Mouse (Mus musculus) limb, embryonic 13.5 days (tissue): ENCODE data around the gene Tnfrsf9. TPM values are rescaled to one million over a fixed set of nuclear protein-coding genes. Genes with fewer than 3 reads are reported as not detected.

Experiments used
- ATAC-seq: fragments of 200-750 bp; cut with Nextera tagmentation; 2 replicates; pipeline ENCODE4 v1.8.0; 2017; ENCODE audit warnings: low read depth, moderate number of reproducible peaks, moderate TSS enrichment; ENCODE audit not compliant: low FRiP score
- H3K27ac ChIP-seq: fragments of 300-500 bp; sonication (generic); 2 replicates; pipeline ENCODE4 v1.5.1; 2015; ENCODE audit warnings: inconsistent platforms, mild to moderate bottlenecking, moderate library complexity
- H3K27me3 ChIP-seq: fragments of 300-500 bp; sonication (generic); 2 replicates; pipeline ENCODE4 v1.6.1; 2015; ENCODE audit warnings: mild to moderate bottlenecking, inconsistent platforms
- H3K36me3 ChIP-seq: fragments of 300-500 bp; sonication (generic); 2 replicates; pipeline ENCODE4 v1.6.1; 2015; ENCODE audit warnings: inconsistent platforms, mild to moderate bottlenecking, moderate library complexity
- H3K4me1 ChIP-seq: fragments of 300-500 bp; sonication (generic); 2 replicates; pipeline ENCODE4 v1.6.1; 2015; ENCODE audit warnings: inconsistent platforms
- H3K4me2 ChIP-seq: fragments of 300-500 bp; sonication (generic); replicated peaks from 2 replicates; pipeline ENCODE4 v1.6.1; 2015; ENCODE audit warnings: inconsistent platforms, mild to moderate bottlenecking, moderate library complexity
- H3K4me3 ChIP-seq: fragments of 300-500 bp; sonication (generic); 2 replicates; pipeline ENCODE4 v1.5.1; 2015; ENCODE audit warnings: moderate library complexity, mild to moderate bottlenecking, inconsistent platforms
- H3K9ac ChIP-seq: fragments of 300-500 bp; sonication (generic); 2 replicates; pipeline ENCODE4 v1.6.1; 2015; ENCODE audit warnings: mild to moderate bottlenecking, inconsistent platforms
- H3K9me3 ChIP-seq: fragments of 300-500 bp; sonication (generic); 2 replicates; pipeline ENCODE4 v1.6.1; 2016; ENCODE audit warnings: inconsistent platforms
- WGBS: fragments of 180-500 bp; shearing (Covaris S2); methylation state at CpG from one replicate; pipeline ENCODE4 v1.1.7; 2015; 5-methylcytosine and 5-hydroxymethylcytosine counted together
- polyA plus RNA-seq: library from polyadenylated mRNA; unstranded; fragments of >200 nt; fragmentation: Nextera tagmentation; extraction: Ambion mirVana; gene quantifications from 2 replicates; pipeline ENCODE4 v1.2.1, GENCODE M21; 2015

The Tnfrsf9 gene
- polyA plus RNA-seq, result 0.40 and 0.51 TPM in 2 replicates

DNA sequence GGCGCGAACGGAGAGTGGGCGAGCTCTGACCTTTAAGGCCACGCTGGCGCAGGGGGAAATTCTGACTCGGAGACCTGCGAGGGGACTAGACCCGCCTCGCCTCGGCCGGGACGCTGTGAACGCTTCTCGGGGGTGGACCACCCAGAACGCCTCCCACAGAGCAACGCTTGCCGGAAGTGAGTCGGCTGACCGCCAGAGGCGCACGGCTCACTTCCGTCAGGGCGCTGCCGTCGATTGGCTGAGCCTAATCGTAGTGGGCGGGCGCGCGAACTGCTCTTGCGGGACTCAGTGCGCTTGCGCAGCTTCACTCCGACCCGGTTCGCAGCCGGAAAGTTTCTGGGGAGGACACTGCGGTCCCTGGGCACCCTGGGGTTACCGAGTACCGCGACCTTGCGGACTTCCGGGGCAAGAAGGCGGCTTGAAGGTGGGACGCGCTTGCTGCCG lies at the start of gene Tnfrsf9, which contains the start of gene Park7:
Tnfrsf9 (plus strand) TSS at position 273 of the 444 bp plus-strand sequence.
Park7 (minus strand) TSS at position 148 of the 444 bp plus-strand sequence.
- peaks cover 17% of the 10 kb centered on the region for H3K4me1 ChIP-seq
- peak within 1 kb of the TSS; percentile 77 for H3K4me2 ChIP-seq
- peak within 1 kb of the TSS; percentile 82 for H3K27ac ChIP-seq
- no peaks in the 10 kb centered on the region for H3K9me3 ChIP-seq
- peak within 1 kb of the TSS; percentile 84 for H3K9ac ChIP-seq
- peak; percentile 90 for ATAC-seq
- H3K4me3 ChIP-seq, result peak within 1 kb of the TSS; percentile 69
- H3K36me3 ChIP-seq, result no peaks in the 10 kb centered on the region
- H3K27me3 ChIP-seq, result no peaks in the 10 kb centered on the region
- under 1% methylated on average over 48 of the region's 48 CpGs for WGBS

GRCm38 (mm10) chr4:150865371-150865770 lies 49.0 kb upstream of the Tnfrsf9 start:
- no peak for ATAC-seq
- H3K4me3 ChIP-seq, result no peak overlapping the region
- no peak overlapping the region for H3K9ac ChIP-seq
- peaks cover 35% of the 10 kb centered on the region for H3K36me3 ChIP-seq
- H3K4me1 ChIP-seq, result peaks cover 32% of the 10 kb centered on the region
- no peak overlapping the region for H3K27ac ChIP-seq
- no peaks in the 10 kb centered on the region for H3K9me3 ChIP-seq
- no peak overlapping the region for H3K4me2 ChIP-seq
- no peaks in the 10 kb centered on the region for H3K27me3 ChIP-seq

DNA sequence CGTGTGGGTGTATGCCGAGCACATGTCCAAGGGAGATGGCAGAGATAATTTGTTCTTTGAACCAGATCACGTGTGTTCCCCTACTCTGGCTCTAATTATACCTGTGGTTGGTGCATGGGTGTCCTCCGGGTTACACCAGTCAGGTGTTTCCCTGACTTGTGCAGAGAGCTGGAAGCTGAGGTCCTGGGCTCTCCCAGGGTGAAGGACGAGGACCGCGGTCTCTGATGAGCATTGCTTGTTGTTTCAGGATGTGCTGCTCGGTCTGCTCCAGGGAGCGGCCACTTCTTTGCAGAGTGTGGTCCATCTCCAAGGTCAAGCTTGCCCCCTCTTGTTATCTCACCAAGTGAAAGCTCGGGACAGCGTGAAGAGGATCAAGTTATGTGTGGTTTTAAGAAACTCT lies 48.3 kb upstream of the Tnfrsf9 start:
- Histone ChIP-seq H3K9ac (no peak overlapping the region), H3K4me1 (peaks cover 32% of the 10 kb centered on the region), H3K4me2 (no peak overlapping the region), H3K9me3 (no peaks in the 10 kb centered on the region), H3K27ac (no peak overlapping the region), H3K27me3 (no peaks in the 10 kb centered on the region), H3K36me3 (peaks cover 35% of the 10 kb centered on the region), H3K4me3 (no peak overlapping the region)
- no peak for ATAC-seq
- WGBS, result 91% methylated on average over 11 of the region's 11 CpGs

DNA sequence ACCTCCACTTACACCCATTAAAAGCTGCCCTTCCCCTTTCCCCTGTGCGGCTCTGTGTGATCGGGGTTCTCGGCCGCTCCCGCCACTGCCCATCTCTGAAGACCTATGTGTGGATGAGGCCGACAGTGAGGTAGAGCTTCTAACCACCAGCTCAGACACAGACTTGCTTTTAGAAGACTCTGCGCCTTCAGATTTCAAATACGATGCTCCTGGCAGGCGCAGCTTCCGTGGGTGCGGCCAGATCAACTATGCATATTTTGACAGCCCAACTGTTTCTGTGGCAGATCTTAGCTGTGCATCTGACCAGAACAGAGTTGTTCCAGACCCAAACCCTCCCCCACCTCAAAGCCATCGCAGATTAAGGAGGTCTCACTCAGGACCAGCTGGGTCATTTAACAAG lies 47.9 kb upstream of the Tnfrsf9 start:
- 97% methylated on average over 12 of the region's 12 CpGs for WGBS
- peaks cover 33% of the 10 kb centered on the region for H3K4me1 ChIP-seq

GRCm38 (mm10) chr4:150868161-150868560 lies 46.2 kb upstream of the Tnfrsf9 start:
- no peaks in the 10 kb centered on the region for H3K27me3 ChIP-seq
- H3K4me1 ChIP-seq, result peaks cover 40% of the 10 kb centered on the region
- no peaks in the 10 kb centered on the region for H3K9me3 ChIP-seq
- H3K27ac ChIP-seq, result no peak overlapping the region
- WGBS, result 87% methylated on average over 6 of the region's 6 CpGs
- no peak for ATAC-seq
- peaks cover 35% of the 10 kb centered on the region for H3K36me3 ChIP-seq
- no peak overlapping the region for H3K4me3 ChIP-seq
- no peak overlapping the region for H3K9ac ChIP-seq
- H3K4me2 ChIP-seq, result no peak overlapping the region

More for the DNA sequence above, 47.9 kb upstream of the Tnfrsf9 start:
- no peak overlapping the region for H3K27ac ChIP-seq
- H3K9ac ChIP-seq, result no peak overlapping the region
- H3K27me3 ChIP-seq, result no peaks in the 10 kb centered on the region
- ATAC-seq, result no peak
- no peak overlapping the region for H3K4me3 ChIP-seq
- no peaks in the 10 kb centered on the region for H3K9me3 ChIP-seq
- no peak overlapping the region for H3K4me2 ChIP-seq
- peaks cover 35% of the 10 kb centered on the region for H3K36me3 ChIP-seq

GRCm38 (mm10) chr4:150868859-150869258 lies 45.5 kb upstream of the Tnfrsf9 start:
- Histone ChIP-seq H3K9me3 (no peaks in the 10 kb centered on the region), H3K4me1 (peaks cover 40% of the 10 kb centered on the region), H3K4me3 (no peak overlapping the region), H3K27ac (no peak overlapping the region), H3K4me2 (no peak overlapping the region), H3K27me3 (no peaks in the 10 kb centered on the region), H3K36me3 (peaks cover 35% of the 10 kb centered on the region), H3K9ac (no peak overlapping the region)
- ATAC-seq, result no peak
- 89% methylated on average over 2 of the region's 2 CpGs for WGBS

- Histone ChIP-seq H3K27ac (peak overlapping the region; percentile 48; the same call in 1 of the 2 replicates), H3K4me1 (peaks cover 40% of the 10 kb centered on the region)
- WGBS, result 63% methylated on average over 17 of the region's 17 CpGs
Observed at GRCm38 (mm10) chr4:150869276-150870197, 44.8 kb upstream of the Tnfrsf9 start.

DNA sequence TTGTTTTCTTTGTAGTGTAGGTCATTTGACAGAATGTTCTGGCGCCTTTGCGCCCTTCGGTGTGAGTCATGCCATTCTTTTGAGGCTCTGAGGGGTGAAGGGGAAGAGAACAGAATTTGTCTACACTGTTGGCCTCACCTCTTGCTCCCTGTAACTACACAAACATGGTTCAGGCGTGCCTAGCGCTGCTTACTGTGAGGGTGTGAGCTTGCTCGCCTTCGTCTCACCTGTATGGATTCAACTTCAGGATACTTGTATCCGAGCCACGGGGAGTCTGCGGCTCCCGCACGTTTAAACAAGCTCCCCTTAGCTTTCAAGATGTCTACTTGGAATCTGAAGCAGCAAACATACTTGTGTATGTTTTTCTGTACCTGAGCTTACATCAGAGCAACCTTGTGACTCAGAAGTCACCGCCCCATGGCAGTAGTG lies 43.4 kb upstream of the Tnfrsf9 start:
- ATAC-seq, result no peak
- H3K4me2 ChIP-seq, result no peak overlapping the region
- H3K27ac ChIP-seq, result no peak overlapping the region

More at GRCm38 (mm10) chr4:150869276-150870197, 44.8 kb upstream of the Tnfrsf9 start:
- no peak overlapping the region for H3K4me3 ChIP-seq
- H3K27me3 ChIP-seq, result no peaks in the 10 kb centered on the region
- H3K9ac ChIP-seq, result peak overlapping the region; percentile 25; the same call in 1 of the 2 replicates
- no peaks in the 10 kb centered on the region for H3K9me3 ChIP-seq
- ATAC-seq, result no peak
- peaks cover 35% of the 10 kb centered on the region for H3K36me3 ChIP-seq
- no peak overlapping the region for H3K4me2 ChIP-seq

DNA sequence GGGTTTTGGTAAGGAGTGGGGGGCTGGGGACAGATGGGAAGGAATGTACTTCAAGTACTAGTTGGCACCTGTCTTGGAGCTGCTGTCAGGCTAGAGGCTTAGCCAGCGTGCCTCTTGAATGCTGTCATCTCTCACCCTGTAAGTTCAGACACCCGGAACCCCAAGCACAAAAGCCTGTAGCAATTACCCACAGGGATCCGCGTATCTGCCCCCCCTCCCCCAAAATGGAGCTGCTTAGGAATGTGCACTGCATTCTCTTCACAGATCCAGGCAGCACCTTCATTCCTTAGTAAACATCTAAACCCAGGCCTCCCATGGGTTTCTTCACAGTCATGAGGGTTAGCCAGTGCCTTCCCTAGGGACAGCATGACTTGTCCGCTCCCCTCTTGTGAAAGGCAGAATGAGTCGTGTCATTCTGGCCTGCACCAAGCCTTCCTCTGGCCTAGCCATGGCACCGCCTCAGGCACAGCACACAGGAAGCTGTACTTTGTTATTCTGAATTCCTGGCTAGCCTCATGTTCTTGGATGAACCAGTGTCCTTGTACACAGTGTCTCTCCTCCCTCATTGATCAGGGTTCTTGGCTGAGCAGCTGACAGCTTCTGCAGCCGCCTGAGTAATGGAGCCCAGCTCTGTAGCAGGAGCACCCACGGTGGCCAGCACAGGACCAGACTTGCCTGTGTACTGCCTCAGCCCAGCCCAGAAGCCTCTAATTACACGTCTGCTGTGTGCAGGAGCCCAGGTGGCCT lies 42.8 kb upstream of the Tnfrsf9 start:
- 0 out of 2 replicates have a peak overlapping the region, but pooled peaks have one; percentile 13 for H3K9ac ChIP-seq

More for the DNA sequence above, 43.4 kb upstream of the Tnfrsf9 start:
- H3K4me3 ChIP-seq, result no peak overlapping the region
- peaks cover 35% of the 10 kb centered on the region for H3K4me1 ChIP-seq
- H3K9me3 ChIP-seq, result no peaks in the 10 kb centered on the region
- H3K27me3 ChIP-seq, result no peaks in the 10 kb centered on the region
- H3K9ac ChIP-seq, result 0 out of 2 replicates have a peak overlapping the region, but pooled peaks have one; percentile 13
- WGBS, result 80% methylated on average over 13 of the region's 13 CpGs
- H3K36me3 ChIP-seq, result peaks cover 25% of the 10 kb centered on the region

DNA sequence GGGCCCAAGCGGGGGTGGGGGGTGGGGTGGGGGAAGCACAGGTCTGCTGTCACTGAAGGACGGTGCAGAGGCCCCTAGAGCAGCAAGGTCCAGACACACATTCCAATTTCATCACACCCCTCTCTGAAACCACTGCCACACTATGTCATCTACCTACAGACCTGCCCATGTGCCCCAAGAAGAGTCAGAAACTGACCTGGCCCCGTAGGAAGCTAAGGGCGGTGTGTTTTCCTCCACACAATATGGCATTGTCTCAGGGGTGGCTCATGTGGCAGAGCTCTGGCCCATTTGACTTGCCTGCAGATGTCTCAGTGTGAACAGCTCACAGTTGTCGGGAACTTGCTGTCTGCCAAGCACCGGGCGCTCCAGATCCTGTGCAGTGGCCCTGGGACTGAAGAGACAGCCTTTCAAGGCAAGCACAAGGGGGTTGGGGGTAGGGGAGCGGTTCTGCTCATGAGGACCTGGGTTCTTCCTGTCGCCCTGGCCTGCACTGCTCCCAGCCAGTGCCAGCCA lies 42.2 kb upstream of the Tnfrsf9 start:
- no peaks in the 10 kb centered on the region for H3K9me3 ChIP-seq
- 32% methylated on average over 9 of the region's 9 CpGs for WGBS
- no peaks in the 10 kb centered on the region for H3K27me3 ChIP-seq
- ATAC-seq, result peak; percentile 29; the same call in 1 of the 2 replicates
- H3K27ac ChIP-seq, result peak overlapping the region; percentile 74
- H3K4me1 ChIP-seq, result peaks cover 35% of the 10 kb centered on the region
- H3K9ac ChIP-seq, result peak overlapping the region; percentile 35; the same call in 1 of the 2 replicates
- H3K36me3 ChIP-seq, result peaks cover 13% of the 10 kb centered on the region
- H3K4me3 ChIP-seq, result no peak overlapping the region
- H3K4me2 ChIP-seq, result peak overlapping the region; percentile 17; the same call in 1 of the 2 replicates

More for the DNA sequence above, 42.8 kb upstream of the Tnfrsf9 start:
- H3K9me3 ChIP-seq, result no peaks in the 10 kb centered on the region
- ATAC-seq, result peak; percentile 83
- peaks cover 19% of the 10 kb centered on the region for H3K36me3 ChIP-seq
- 32% methylated on average over 10 of the region's 10 CpGs for WGBS
- no peak overlapping the region for H3K4me3 ChIP-seq
- no peaks in the 10 kb centered on the region for H3K27me3 ChIP-seq
- H3K4me1 ChIP-seq, result peaks cover 35% of the 10 kb centered on the region
- H3K4me2 ChIP-seq, result peak overlapping the region; percentile 17; the same call in 1 of the 2 replicates
- peak overlapping the region; percentile 74 for H3K27ac ChIP-seq

DNA sequence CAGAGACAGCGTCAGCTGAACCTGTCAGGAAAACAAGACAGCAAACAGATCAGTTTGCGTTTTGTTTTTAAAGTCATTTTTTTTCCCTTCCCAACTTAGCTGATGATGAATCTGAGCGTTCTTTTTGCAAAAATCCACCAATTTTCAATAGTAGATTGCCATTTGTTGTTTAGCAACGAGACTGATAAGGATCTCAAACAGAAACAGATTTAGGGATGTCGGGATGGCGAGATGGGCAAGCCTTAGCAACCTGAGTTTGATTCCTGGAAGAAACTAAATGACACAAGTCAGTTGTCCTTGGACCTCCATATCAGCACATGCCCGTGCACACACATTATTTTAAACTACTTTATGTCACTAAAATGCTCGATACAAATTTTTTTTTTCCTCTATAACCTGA lies 41.7 kb upstream of the Tnfrsf9 start:
- H3K27me3 ChIP-seq, result no peaks in the 10 kb centered on the region
- peaks cover 8% of the 10 kb centered on the region for H3K36me3 ChIP-seq
- H3K4me2 ChIP-seq, result no peak overlapping the region
- H3K4me1 ChIP-seq, result peaks cover 35% of the 10 kb centered on the region
- no peaks in the 10 kb centered on the region for H3K9me3 ChIP-seq
- H3K9ac ChIP-seq, result peak overlapping the region; percentile 35; the same call in 1 of the 2 replicates
- WGBS, result 70% methylated on average over 8 of the region's 8 CpGs
- no peak overlapping the region for H3K4me3 ChIP-seq
- no peak for ATAC-seq
- peak overlapping the region; percentile 74 for H3K27ac ChIP-seq
